Comparison of ENCODE assay signal across 14 mouse cellular contexts in the genomic region with DNA sequence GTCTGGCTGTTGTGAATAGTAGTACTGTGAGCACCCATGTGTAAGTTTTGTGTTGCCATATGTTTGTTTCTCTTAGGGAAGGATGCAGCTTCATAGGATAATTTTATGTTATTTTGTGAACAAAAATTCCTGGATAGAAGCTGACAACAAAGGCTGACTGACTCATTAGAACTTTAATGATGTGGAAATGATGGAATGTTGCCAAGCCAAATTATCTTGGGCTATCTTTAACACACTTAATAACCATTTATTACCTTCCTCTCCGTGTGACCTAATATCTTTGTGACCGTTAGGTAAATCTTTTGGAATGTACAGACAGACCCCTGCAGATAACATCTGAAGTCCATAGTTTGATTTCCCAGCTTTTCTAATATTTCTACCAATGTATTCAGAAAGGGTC. TPM values are rescaled to one million over a fixed set of nuclear protein-coding genes. Genes with fewer than 3 reads are reported as not detected.
DNase-seq lines count a peak whose midpoint lies in the region; ATAC-seq lines count a peak whose summit lies in the region.
"Had no signal": no experiment of that assay in that cellular context is flagged by ENCODE, and none has a peak within 500 bp of the region (broad histone marks: within the 10 kb centered on the region; RNA-seq: fewer than 3 reads in every experiment).

No protein-coding gene starts in this region.

- peaks cover 61% of the 10 kb centered on the region for H3K4me1 ChIP-seq in heart, embryonic 15.5 days (replicated peaks)
- H3K4me1 ChIP-seq in limb, embryonic 10.5 days, result peaks cover 44% of the 10 kb centered on the region
- H3K4me1 ChIP-seq in intestine, embryonic 16.5 days (ENCODE audit: control insufficient read depth, insufficient read depth, low read length), result peaks cover 50% of the 10 kb centered on the region

- WGBS in heart, embryonic 15.5 days, result 17% methylated on average over 2 of the region's 2 CpGs
- 11% methylated on average over 2 of the region's 2 CpGs for WGBS in limb, embryonic 10.5 days
- 28% methylated on average over 2 of the region's 2 CpGs for whole genome bisulfite sequencing in intestine, embryonic 16.5 days

- no peak overlapping the region for H3K4me3 ChIP-seq in heart, embryonic 15.5 days
- H3K4me3 ChIP-seq in limb, embryonic 10.5 days, result no peak overlapping the region
- no peak overlapping the region for H3K4me3 ChIP-seq in intestine, embryonic 16.5 days (ENCODE audit: low read length)
- H3K4me3 ChIP-seq: neural tube, embryonic 12.5 days had no signal

- H3K36me3 ChIP-seq in heart, embryonic 15.5 days, result no peaks in the 10 kb centered on the region
- H3K36me3 ChIP-seq in limb, embryonic 10.5 days, result no peaks in the 10 kb centered on the region
- H3K36me3 ChIP-seq in intestine, embryonic 16.5 days (ENCODE audit: control insufficient read depth, insufficient read depth, low read length), result no peaks in the 10 kb centered on the region
- H3K36me3 ChIP-seq: neural tube, embryonic 12.5 days had no signal

- no peak for ATAC-seq in heart, embryonic 15.5 days (replicated peaks; ENCODE audit: insufficient number of reproducible peaks, insufficient read depth, low FRiP score, low read depth)
- ATAC-seq in intestine, embryonic 16.5 days, result no peak
- ATAC-seq: forebrain, postnatal 0 days had no signal

- no peaks in the 10 kb centered on the region for H3K27me3 ChIP-seq in heart, embryonic 15.5 days
- H3K27me3 ChIP-seq in limb, embryonic 10.5 days (ENCODE audit: low read depth, poor library complexity, severe bottlenecking), result no peaks in the 10 kb centered on the region
- H3K27me3 ChIP-seq in intestine, embryonic 16.5 days (replicated peaks; ENCODE audit: control insufficient read depth, insufficient read depth, low read length), result no peaks in the 10 kb centered on the region
- H3K27me3 ChIP-seq: neural tube, embryonic 12.5 days had no signal

- peak overlapping the region; percentile 87 for H3K27ac ChIP-seq in heart, embryonic 15.5 days
- peak overlapping the region; percentile 88; the same call in 1 of the 2 replicates for H3K27ac ChIP-seq in limb, embryonic 10.5 days
- no peak overlapping the region for H3K27ac ChIP-seq in intestine, embryonic 16.5 days (ENCODE audit: low read length)
- H3K27ac ChIP-seq: neural tube, embryonic 12.5 days had no signal

- no peak for DNase-seq in heart, adult 18-20 months
- DNase-seq in Muller cell, postnatal 12 days (ENCODE audit: inconsistent ontology term), result peak; percentile 80
- DNase-seq in NIH3T3 (ENCODE audit: low read depth), result peak; percentile 19
- DNase-seq in limb, embryonic 10.5 days (ENCODE audit: low spot score), result no peak
- DNase-seq in urinary bladder, postnatal 10 days (ENCODE audit: low spot score), result no peak
- DNase-seq: adrenal gland, adult 2 months; cerebellum, adult 11 months; forebrain, postnatal 0 days; kidney, adult 8-10 months; thymus, postnatal 36 days had no signal

- no peaks in the 10 kb centered on the region for H3K9me3 ChIP-seq in heart, embryonic 15.5 days (replicated peaks)
- no peaks in the 10 kb centered on the region for H3K9me3 ChIP-seq in limb, embryonic 10.5 days (replicated peaks)
- H3K9me3 ChIP-seq in intestine, embryonic 16.5 days (ENCODE audit: control insufficient read depth, low read length), result no peaks in the 10 kb centered on the region
- H3K9me3 ChIP-seq: neural tube, embryonic 12.5 days had no signal

- no peak overlapping the region for H3K4me2 ChIP-seq in heart, embryonic 15.5 days
- H3K4me2 ChIP-seq in intestine, embryonic 16.5 days (ENCODE audit: low read depth, low read length), result no peak overlapping the region
- H3K4me2 ChIP-seq: midbrain, embryonic 11.5 days; neural tube, embryonic 12.5 days had no signal

- H3K9ac ChIP-seq in heart, embryonic 15.5 days, result no peak overlapping the region
- no peak overlapping the region for H3K9ac ChIP-seq in intestine, embryonic 16.5 days (ENCODE audit: low read depth, low read length)
- H3K9ac ChIP-seq: forebrain, postnatal 0 days; neural tube, embryonic 12.5 days had no signal

RNA-seq across cellular contexts. Expression of gene Adk, which starts 33.7 kb away (rescaled TPM):
- polyA plus RNA-seq in heart, embryonic 15.5 days (2015; fragmentation: Nextera tagmentation; extraction: Ambion mirVana), result 184 and 223 TPM in 2 replicates
- total RNA-seq in heart, adult 18-20 months (2021), result 100 to 1,000 TPM; 228 to 242 TPM
- 170 and 179 TPM in 2 replicates for polyA plus RNA-seq in limb, embryonic 10.5 days (2016; fragmentation: Nextera tagmentation; extraction: Ambion mirVana)
- polyA plus RNA-seq in intestine, embryonic 16.5 days (2015; fragmentation: Nextera tagmentation; extraction: Ambion mirVana), result 244 and 262 TPM in 2 replicates

RNA-seq across cellular contexts. Expression of gene Ap3m1, which starts 33.8 kb away (rescaled TPM):
- 53.7 and 54.1 TPM in 2 replicates for polyA plus RNA-seq in heart, embryonic 15.5 days (2015; fragmentation: Nextera tagmentation; extraction: Ambion mirVana)
- total RNA-seq in heart, adult 18-20 months (2021), result 10 to 100 TPM; 48.1 to 48.8 TPM
- 70.6 and 78.4 TPM in 2 replicates for polyA plus RNA-seq in limb, embryonic 10.5 days (2016; fragmentation: Nextera tagmentation; extraction: Ambion mirVana)
- 82.1 and 93.0 TPM in 2 replicates for polyA plus RNA-seq in intestine, embryonic 16.5 days (2015; fragmentation: Nextera tagmentation; extraction: Ambion mirVana)

Comparison
In these comparisons a context has a peak if more than half of its experiments do, and no peak if none do; other contexts are left out.
1. DNase-seq: peak in Muller cell, postnatal 12 days (single experiment) and NIH3T3 (single experiment); none in heart, adult 18-20 months (0 of 2), limb, embryonic 10.5 days (single experiment) and urinary bladder, postnatal 10 days (single experiment).